Mouse (Mus musculus) kidney, adult 2 months (tissue): ENCODE measurements around the gene Shtn1.

Experiments
- CTCF ChIP-seq: fragments of 200-500 bp; conservative IDR thresholded peaks from 2 replicates; pipeline ENCODE4 v1.5.1; 2011; ENCODE audit warnings: low read depth, mild to moderate bottlenecking, control low read depth, low read length, moderate library complexity, mixed read lengths; ENCODE audit not compliant: insufficient read depth, insufficient read length
- POLR2A ChIP-seq: fragments of 200-500 bp; IDR thresholded peaks from one replicate; pipeline ENCODE4 v1.6.1; 2011; ENCODE audit warnings: low read depth, low read length, control low read depth

DNA sequence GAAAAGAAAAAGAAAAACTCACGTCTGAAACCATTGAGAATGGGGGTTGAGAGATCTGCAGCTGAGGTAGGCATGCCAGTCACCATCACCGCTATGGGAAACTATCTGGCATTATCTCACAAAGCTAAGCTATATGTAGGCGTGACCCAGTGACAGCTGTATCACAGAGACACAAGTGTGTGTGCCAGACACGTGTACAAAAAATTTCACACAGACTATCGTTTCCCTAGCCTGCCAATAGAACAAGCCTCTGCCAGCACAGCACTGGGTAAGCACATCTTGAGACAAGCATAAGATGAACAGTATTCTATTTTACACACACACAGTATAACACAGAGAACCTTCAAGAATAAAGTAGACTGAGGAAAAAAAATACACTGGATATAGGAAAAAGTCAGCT lies 65.1 kb downstream of the Shtn1 start:
- TF ChIP-seq POLR2A (no peak), CTCF (no peak)
